Mouse (Mus musculus) midbrain, postnatal 0 days (tissue): Measurements from ENCODE around the gene Slc17a4. TPM values are rescaled to one million over a fixed set of nuclear protein-coding genes. Genes with fewer than 3 reads are reported as not detected.

Experiments
- ATAC-seq: fragments of 200-750 bp; cut with Nextera tagmentation; 2 replicates; pipeline ENCODE4 v1.8.0; 2017; ENCODE audit warnings: moderate number of reproducible peaks, mild to moderate bottlenecking, moderate TSS enrichment, moderate library complexity; ENCODE audit not compliant: low FRiP score
- DNase-seq: peaks from one replicate; pipeline ENCODE4 v3.0.0-alpha.2; 2015; ENCODE audit warnings: low spot score
- H3K27ac ChIP-seq: fragments of 300-500 bp; sonication (generic); 2 replicates; pipeline ENCODE4 v1.5.1; 2014; ENCODE audit warnings: low read depth, mild to moderate bottlenecking, low read length, mixed read lengths
- H3K27me3 ChIP-seq: fragments of 300-500 bp; sonication (generic); 2 replicates; pipeline ENCODE4 v1.6.1; 2014; ENCODE audit warnings: low read length, control low read depth, mixed read lengths; ENCODE audit not compliant: insufficient read depth
- H3K36me3 ChIP-seq: fragments of 300-500 bp; sonication (generic); 2 replicates; pipeline ENCODE4 v1.6.1; 2014; ENCODE audit warnings: low read length, control low read depth, mixed read lengths; ENCODE audit not compliant: insufficient read depth
- H3K4me1 ChIP-seq: fragments of 300-500 bp; sonication (generic); 2 replicates; pipeline ENCODE4 v1.6.1; 2014; ENCODE audit warnings: mild to moderate bottlenecking, control low read depth, antibody characterized with exemption, low read length, mixed read lengths; ENCODE audit not compliant: insufficient read depth
- H3K4me2 ChIP-seq: fragments of 300-500 bp; sonication (generic); 2 replicates; pipeline ENCODE4 v1.6.1; 2014; ENCODE audit warnings: low read depth, mild to moderate bottlenecking, low read length, mixed read lengths; ENCODE audit not compliant: poor library complexity, severe bottlenecking
- H3K4me3 ChIP-seq: fragments of 300-500 bp; sonication (generic); 2 replicates; pipeline ENCODE4 v1.5.1; 2014; ENCODE audit warnings: low read depth, mild to moderate bottlenecking, low read length, moderate library complexity
- H3K9ac ChIP-seq: fragments of 300-500 bp; sonication (generic); replicated peaks from 2 replicates; pipeline ENCODE4 v1.6.1; 2014; ENCODE audit warnings: mild to moderate bottlenecking, low read length, moderate library complexity, mixed read lengths; ENCODE audit not compliant: poor library complexity, severe bottlenecking
- H3K9me3 ChIP-seq: fragments of 300-500 bp; sonication (generic); 2 replicates; pipeline ENCODE4 v1.6.1; 2016; ENCODE audit warnings: low read length, control low read depth
- CTCF ChIP-seq: IDR thresholded peaks from 2 replicates; pipeline ENCODE4 v1.5.1; 2016; ENCODE audit warnings: antibody characterized with exemption, mild to moderate bottlenecking
- WGBS: fragments of 180-500 bp; shearing (Covaris S2); extraction: QIAGEN DNeasy Blood & Tissue Kit; methylation state at CpG from one replicate; pipeline ENCODE4 v1.1.7; 2014; 5-methylcytosine and 5-hydroxymethylcytosine counted together
- polyA plus RNA-seq: library from polyadenylated mRNA; unstranded; fragments of >200 nt; fragmentation: Nextera tagmentation; extraction: Ambion mirVana; gene quantifications from 2 replicates; pipeline ENCODE4 v1.2.1, GENCODE M21; 2015
- total RNA-seq: library from RNA; depleted of rRNA; stranded (reverse); fragments of >200 nt; gene quantifications from 2 replicates; pipeline ENCODE4 v1.2.3, GENCODE M21; 2014

Slc17a4 gene
- total and polyA plus RNA-seq, 2 experiments from 2014 or later, result not detected

DNA sequence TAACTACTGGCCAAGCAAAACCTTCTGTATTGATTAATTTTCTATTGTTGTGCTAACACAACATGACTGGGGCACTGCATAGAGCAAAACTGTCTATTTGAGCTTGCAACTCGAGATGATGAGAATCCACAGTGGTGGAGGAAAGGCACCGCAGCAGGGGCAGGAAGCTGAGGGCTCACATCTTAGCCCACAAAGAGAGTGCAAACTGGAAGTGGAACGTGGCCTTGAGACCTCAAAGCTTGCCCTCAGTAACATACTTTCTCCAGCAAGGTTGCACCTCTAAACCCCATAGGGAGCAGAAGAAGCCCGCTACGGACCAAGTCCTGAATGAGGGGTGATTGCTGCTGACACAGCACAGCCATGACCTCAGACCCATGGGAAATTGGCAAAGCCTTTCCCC, 4.7 kb downstream of the Slc17a4 start:
- TF ChIP-seq CTCF, result no peak
- DNase-seq (no peak), ATAC-seq (no peak)
- Histone ChIP-seq H3K4me3 (no peak overlapping the region), H3K4me1 (no peaks in the 10 kb centered on the region), H3K36me3 (no peaks in the 10 kb centered on the region), H3K27ac (no peak overlapping the region), H3K27me3 (no peaks in the 10 kb centered on the region), H3K9ac (no peak overlapping the region), H3K4me2 (no peak overlapping the region), H3K9me3 (no peaks in the 10 kb centered on the region)
- WGBS, result 88% methylated on average over 5 of the region's 5 CpGs

GRCm38 (mm10) chr13:23906906-23907305, 7.9 kb downstream of the Slc17a4 start:
- Histone ChIP-seq H3K27ac (no peak overlapping the region), H3K36me3 (no peaks in the 10 kb centered on the region), H3K4me2 (no peak overlapping the region), H3K4me3 (no peak overlapping the region), H3K4me1 (no peaks in the 10 kb centered on the region), H3K27me3 (no peaks in the 10 kb centered on the region), H3K9ac (no peak overlapping the region), H3K9me3 (no peaks in the 10 kb centered on the region)
- ATAC-seq (no peak), DNase-seq (no peak)
- no peak for TF ChIP-seq CTCF
- 97% methylated on average over 5 of the region's 5 CpGs for WGBS

- Histone ChIP-seq H3K4me2 (no peak overlapping the region), H3K36me3 (no peaks in the 10 kb centered on the region), H3K27ac (no peak overlapping the region), H3K9me3 (no peaks in the 10 kb centered on the region), H3K27me3 (no peaks in the 10 kb centered on the region), H3K4me3 (no peak overlapping the region), H3K4me1 (no peaks in the 10 kb centered on the region), H3K9ac (no peak overlapping the region)
- ATAC-seq, result no peak
- 41% methylated on average over 6 of the region's 6 CpGs for WGBS
- no peak for TF ChIP-seq CTCF
- DNase-seq, result no peak
Observed at GRCm38 (mm10) chr13:23898242-23898641, 16.6 kb downstream of the Slc17a4 start.

DNA sequence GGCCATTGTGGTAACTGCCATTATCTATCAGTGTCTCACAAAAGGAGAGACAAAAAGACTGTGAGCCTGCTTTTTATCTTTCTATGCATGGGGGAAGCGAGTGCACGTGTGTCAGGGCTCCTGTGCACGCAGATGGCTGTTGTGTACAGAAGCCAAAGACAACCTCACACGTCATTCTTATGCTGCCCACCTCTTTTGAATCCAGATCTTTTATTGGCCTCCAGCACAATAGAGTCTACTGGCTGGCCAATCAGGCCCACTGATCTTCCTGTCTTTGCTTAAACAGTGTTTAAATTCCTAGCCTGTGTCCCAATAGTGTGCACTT, 21.6 kb downstream of the Slc17a4 start:
- WGBS, result 17% methylated on average over 4 of the region's 4 CpGs
- peak; percentile 47; the same call in 1 of the 2 replicates for ATAC-seq
- Histone ChIP-seq H3K27ac (no peak overlapping the region), H3K9ac (no peak overlapping the region), H3K9me3 (no peaks in the 10 kb centered on the region), H3K4me3 (no peak overlapping the region), H3K4me1 (no peaks in the 10 kb centered on the region), H3K36me3 (no peaks in the 10 kb centered on the region), H3K4me2 (no peak overlapping the region), H3K27me3 (no peaks in the 10 kb centered on the region)
- no peak for DNase-seq
- TF ChIP-seq CTCF, result no peak

DNA sequence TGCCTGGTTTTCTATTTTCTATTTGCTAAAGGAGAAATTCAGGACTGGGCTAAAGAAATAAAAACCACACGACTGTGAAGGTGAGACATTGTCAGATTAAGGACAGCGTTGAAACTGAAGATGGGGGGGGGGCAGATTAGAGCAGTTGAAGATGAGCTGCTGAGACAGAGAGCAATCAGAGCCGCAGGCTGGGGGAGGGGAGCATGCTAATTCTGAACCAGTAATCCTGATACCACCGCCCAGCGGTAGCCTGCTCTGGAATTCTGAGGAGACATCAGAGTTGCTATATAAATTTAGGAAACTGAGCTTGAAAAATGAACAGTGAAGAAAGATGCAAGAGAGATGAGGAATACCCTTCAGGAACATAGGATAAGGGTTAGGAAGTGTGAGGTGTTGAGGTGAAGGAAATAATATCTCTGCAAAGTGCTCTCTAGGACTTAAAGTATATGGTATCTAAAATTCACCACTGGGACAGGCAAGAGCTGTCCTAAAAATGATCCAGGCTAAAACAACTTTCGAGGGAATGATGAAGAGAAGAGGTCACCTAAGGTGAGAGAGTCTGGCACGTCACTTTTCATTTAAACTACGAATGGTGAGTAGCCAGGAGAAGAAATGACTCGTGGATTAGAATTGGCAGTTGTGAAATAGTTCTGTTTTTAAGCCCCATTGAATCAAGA, 22.1 kb downstream of the Slc17a4 start:
- H3K36me3 ChIP-seq, result no peaks in the 10 kb centered on the region
- no peaks in the 10 kb centered on the region for H3K4me1 ChIP-seq
- ATAC-seq (no peak), DNase-seq (no peak)
- no peaks in the 10 kb centered on the region for H3K27me3 ChIP-seq
- no peaks in the 10 kb centered on the region for H3K9me3 ChIP-seq
- no peak overlapping the region for H3K9ac ChIP-seq
- 11% methylated on average over 9 of the region's 9 CpGs for WGBS
- H3K4me2 ChIP-seq, result no peak overlapping the region
- no peak overlapping the region for H3K4me3 ChIP-seq
- H3K27ac ChIP-seq, result no peak overlapping the region
- TF ChIP-seq CTCF, result no peak

DNA sequence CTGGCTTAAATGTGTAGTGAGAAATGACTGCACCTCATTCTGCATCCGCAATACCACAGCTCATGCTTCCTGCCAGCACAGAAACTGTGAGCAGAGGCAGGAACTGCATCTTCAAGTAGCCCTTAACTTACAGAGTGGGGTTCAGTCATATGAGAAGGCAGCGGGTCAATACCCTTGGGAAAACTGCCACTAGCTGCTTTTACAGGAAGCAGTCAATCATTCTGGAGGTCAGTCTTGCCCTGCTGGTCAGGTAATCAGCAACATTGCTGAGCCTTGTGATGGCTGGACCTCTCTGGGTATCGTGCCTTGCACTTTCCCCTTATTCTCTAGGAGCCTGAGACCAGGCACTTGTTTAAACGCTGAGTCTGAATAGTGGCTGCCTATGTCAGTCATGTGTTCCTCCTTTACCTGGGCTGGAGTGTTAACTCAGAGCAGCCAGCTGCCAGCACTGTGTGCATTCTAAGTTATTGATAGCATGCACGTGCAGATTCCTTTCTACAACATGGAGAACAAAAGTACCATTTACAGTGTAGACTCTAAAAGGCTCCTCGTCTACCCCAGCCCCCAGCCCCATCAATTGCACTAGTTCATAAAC, 25.7 kb downstream of the Slc17a4 start:
- no peak for TF ChIP-seq CTCF
- ATAC-seq, result no peak
- no peak overlapping the region for H3K9ac ChIP-seq
- no peak overlapping the region for H3K4me2 ChIP-seq
- no peaks in the 10 kb centered on the region for H3K9me3 ChIP-seq
- H3K4me3 ChIP-seq, result no peak overlapping the region
- no peaks in the 10 kb centered on the region for H3K36me3 ChIP-seq
- 82% methylated on average over 6 of the region's 6 CpGs for WGBS
- H3K27ac ChIP-seq, result no peak overlapping the region
- DNase-seq, result no peak
- H3K4me1 ChIP-seq, result no peaks in the 10 kb centered on the region
- H3K27me3 ChIP-seq, result no peaks in the 10 kb centered on the region
